Mouse (Mus musculus) bone marrow macrophage, adult 2 months (primary cell): ENCODE results near the gene Zic5. TPM values are rescaled to one million over a fixed set of nuclear protein-coding genes. Genes with fewer than 3 reads are reported as not detected.

Source experiments
- H3K27ac ChIP-seq: 2 replicates; pipeline ENCODE4 v1.5.1; 2012; ENCODE audit warnings: low read depth, low read length; ENCODE audit not compliant: insufficient read depth
- H3K4me1 ChIP-seq: 2 replicates; pipeline ENCODE4 v1.6.1; 2012; ENCODE audit warnings: low read length; ENCODE audit not compliant: control insufficient read depth, insufficient read depth
- H3K4me3 ChIP-seq: 2 replicates; pipeline ENCODE4 v1.5.1; 2012; ENCODE audit warnings: mild to moderate bottlenecking, low read length, moderate library complexity; ENCODE audit not compliant: insufficient read depth
- CTCF ChIP-seq: IDR thresholded peaks from 2 replicates; pipeline ENCODE4 v1.5.1; 2012; ENCODE audit warnings: low read depth, mild to moderate bottlenecking, low read length, moderate library complexity
- POLR2A ChIP-seq: IDR thresholded peaks from 2 replicates; pipeline ENCODE4 v1.6.1; 2012; ENCODE audit warnings: mild to moderate bottlenecking, low read depth, low read length, borderline replicate concordance
- polyA plus RNA-seq: library from polyadenylated mRNA; stranded (reverse); fragments of >200 nt; gene quantifications from 2 replicates; pipeline ENCODE4 v1.2.4, GENCODE M21; 2012; ENCODE audit not compliant: missing spikeins, insufficient read depth, insufficient read length

Gene Zic5
- polyA plus RNA-seq, 1 experiment = not detected

DNA sequence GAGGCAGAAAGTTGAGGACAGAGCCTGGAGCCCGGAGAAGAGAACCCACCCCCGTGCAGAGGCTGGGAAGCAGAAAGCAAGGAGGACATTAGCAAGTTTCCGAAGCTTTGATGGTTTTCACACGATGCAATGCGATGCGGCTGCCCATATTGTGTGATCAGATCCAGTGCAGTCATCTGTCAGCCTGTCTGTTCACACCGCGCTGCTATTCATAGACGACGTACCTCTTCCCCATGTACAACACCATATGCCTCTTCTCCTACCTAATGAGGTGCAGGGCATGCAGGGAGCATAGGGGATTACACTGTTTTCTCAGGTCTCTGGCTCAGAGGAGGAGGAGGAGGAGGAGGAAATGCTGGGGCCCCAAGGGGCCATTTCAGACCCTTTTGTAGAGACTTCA, 28.6 kb downstream of the Zic5 start:
- H3K27ac ChIP-seq = no peak overlapping the region
- H3K4me3 ChIP-seq = no peak overlapping the region
- H3K4me1 ChIP-seq = no peaks in the 10 kb centered on the region
- TF ChIP-seq POLR2A (no peak), CTCF (no peak)

DNA sequence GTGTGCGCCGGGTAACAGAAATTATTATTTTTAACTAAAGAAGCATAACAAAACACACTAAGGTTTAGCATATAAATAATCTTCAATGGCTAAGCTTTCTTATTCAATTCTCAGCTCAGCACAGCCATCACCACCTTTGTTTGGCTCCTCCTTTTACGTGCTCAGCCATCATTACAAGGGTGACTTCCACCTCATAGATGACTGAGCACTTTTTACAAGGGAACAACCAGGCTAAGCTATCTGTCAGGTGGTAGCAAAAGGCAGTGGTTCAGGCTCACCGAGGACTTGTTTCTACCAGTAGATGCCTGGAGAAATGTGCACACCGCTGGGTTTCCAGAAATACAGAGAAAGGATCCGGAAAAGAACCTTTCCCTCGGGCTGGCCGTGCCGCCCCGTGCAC, 31.4 kb downstream of the Zic5 start:
- Histone ChIP-seq H3K27ac (no peak overlapping the region), H3K4me3 (no peak overlapping the region)

DNA sequence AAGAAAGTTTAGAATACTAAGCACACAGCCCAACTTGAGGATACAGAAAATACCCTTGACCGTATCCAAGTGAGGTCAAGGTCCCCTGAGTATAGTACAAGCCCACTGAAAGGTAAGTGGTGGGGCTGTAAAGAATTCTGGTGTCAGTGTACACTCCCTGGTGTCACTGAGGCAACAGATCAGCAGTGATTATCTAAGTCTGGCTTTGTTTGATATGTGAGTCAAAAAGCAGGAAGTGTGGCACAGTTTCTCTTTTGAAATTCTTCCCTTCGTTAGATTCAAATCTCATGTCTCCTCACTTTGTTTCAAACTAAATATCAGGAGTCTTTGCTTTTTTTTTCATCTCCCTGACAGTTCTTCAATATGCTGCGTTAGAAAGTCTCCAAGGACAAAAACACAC, 32.9 kb downstream of the Zic5 start:
- TF ChIP-seq CTCF = no peak
- no peak for TF ChIP-seq POLR2A
- H3K27ac ChIP-seq = no peak overlapping the region
- no peak overlapping the region for H3K4me3 ChIP-seq
- H3K4me1 ChIP-seq = no peaks in the 10 kb centered on the region

More for the DNA sequence above, 31.4 kb downstream of the Zic5 start:
- no peaks in the 10 kb centered on the region for H3K4me1 ChIP-seq
- no peak for TF ChIP-seq CTCF
- TF ChIP-seq POLR2A = no peak

DNA sequence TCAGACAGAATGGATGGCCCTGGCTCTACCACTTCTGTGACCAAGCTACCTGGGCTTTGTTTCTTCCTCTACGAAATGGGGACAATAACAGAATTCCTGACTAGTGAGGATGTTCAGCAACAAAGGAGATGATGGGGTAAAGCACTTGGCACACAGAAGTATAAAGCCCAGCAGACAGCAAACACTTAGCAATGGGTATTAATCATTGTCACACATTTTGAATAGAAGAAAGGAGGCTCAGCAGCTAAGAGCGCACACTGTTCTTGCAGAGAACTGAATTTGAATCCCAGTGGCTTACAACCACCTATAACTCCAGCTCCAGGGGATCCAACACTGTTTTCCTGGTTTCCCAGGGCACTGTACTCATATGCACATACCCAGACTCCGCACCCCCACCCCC, 37.8 kb downstream of the Zic5 start:
- Histone ChIP-seq H3K4me1 (no peaks in the 10 kb centered on the region), H3K4me3 (no peak overlapping the region), H3K27ac (no peak overlapping the region)
- TF ChIP-seq CTCF (no peak), POLR2A (no peak)

DNA sequence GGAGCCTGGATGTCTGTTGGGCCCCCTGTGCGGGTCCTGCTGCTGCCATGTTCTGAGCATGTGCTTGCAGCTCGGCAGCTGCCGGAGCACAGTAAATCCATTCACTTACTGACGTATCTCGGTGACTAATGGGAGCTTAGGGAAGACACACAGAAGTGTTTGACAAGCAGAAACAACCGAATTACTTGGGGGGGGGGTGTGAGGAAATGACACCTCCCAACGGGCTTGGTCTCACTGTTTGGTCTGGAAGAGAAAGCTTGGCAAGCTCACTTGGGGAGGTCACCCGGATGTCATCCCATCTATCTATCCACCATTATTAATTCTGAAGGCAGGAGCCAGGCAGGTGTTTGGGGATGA, 38.3 kb downstream of the Zic5 start:
- Histone ChIP-seq H3K4me1 (no peaks in the 10 kb centered on the region), H3K4me3 (no peak overlapping the region), H3K27ac (no peak overlapping the region)
- TF ChIP-seq CTCF (no peak), POLR2A (no peak)

DNA sequence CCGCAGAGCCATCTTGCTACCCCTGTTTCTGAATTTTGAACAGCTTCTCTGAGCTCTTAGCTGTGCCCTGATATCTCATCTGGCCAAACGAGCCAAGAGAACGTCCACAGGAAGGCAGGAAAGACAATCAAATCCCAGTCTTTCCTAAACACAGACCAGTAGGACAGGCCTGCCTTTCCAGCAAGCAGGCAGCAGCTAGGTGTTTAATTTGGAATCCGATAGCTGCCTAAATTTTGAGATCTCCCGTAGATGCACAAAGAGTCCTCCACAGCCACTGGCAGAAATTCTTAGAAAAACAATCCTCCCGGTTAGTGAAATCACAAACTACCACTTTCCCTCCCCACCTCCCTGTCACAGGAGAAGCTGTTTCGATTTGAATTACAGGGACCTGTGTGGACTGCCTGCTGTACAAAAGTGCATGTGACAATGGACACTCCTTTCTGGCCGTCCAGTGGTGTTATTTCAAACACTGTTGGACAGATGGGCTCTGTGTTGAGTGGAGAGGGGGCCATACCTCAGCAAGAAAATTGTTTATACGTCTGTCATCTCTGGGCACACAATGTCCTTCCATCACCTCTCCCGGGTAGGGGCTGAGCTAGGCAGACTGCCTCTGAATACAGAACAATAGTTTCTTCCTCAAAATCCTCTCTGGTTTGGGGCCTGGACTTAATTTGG, 38.8 kb downstream of the Zic5 start:
- no peak overlapping the region for H3K4me3 ChIP-seq
- H3K27ac ChIP-seq = no peak overlapping the region
- no peak for TF ChIP-seq CTCF
- no peak for TF ChIP-seq POLR2A
- H3K4me1 ChIP-seq = no peaks in the 10 kb centered on the region

DNA sequence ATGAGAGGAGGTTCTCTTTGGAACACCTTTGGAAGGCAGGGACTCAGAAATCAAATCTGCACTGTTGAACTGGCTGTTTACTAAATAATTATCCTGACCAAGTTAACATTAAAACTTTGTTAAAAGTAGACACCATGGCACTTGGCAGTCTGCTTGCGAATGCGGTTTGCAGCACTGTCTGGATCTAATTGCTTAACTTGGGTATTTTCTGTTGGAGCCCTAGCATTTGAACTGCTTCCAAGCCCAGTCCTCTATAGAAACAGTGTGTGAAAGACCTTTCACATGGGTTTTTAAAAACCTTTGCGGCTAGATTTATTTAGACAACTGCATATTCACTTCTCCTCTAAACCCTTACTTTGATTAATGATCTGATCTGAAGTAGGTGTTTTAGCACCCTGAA, 41.0 kb downstream of the Zic5 start:
- H3K4me1 ChIP-seq = no peaks in the 10 kb centered on the region
- TF ChIP-seq POLR2A = no peak
- no peak overlapping the region for H3K4me3 ChIP-seq
- no peak overlapping the region for H3K27ac ChIP-seq

DNA sequence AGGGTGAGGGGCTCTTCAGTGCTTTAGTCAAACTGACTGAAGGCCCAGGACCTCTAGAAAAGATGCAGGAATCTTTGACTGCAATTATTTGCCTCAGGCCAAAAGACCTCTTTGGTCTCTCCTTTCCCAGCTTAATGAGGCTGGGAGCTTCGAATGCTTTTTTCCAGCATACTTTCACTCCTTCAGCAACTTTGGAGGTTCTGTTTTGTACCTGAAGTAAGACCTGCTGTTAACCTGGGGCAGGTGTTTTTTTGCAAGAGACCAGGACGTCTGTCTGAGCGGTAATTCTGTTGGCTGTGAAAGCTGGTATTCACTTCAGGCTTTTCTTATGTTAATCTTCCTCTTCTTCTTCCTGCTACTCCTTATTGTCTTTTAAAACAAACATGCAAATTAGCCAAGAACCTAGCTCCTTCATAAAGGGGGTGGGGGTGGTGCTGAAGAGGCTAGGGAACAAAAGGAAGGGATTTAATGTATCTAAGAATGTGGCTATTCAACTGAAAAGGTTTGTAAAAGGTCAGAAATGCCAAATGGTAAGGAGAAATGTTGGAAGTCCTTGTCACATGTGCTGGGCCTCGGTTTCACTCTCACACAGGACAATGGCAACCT, 49.2 kb downstream of the Zic5 start:
- TF ChIP-seq CTCF = no peak
- TF ChIP-seq POLR2A = no peak
- Histone ChIP-seq H3K4me3 (no peak overlapping the region), H3K27ac (no peak overlapping the region), H3K4me1 (no peaks in the 10 kb centered on the region)

DNA sequence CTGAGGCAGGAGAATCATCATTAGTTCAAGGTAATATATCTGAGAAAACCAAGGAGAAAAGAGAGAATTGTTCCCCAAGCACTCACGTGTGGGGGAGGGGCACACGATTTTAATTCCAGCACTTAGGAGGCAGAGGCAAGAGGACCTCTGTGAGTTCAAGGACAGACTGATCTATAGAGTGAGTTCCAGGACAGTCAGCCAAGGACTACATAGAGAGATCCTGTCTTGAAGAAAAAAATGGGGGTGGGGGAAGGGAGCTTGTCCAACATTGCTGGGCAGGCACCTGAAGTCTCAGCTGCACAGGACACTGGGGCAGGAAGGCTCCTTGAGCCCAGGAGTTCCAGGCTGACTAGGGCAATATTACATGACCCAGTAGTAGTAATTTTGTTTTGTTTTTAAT, 50.7 kb downstream of the Zic5 start:
- Histone ChIP-seq H3K4me3 (no peak overlapping the region), H3K27ac (no peak overlapping the region), H3K4me1 (no peaks in the 10 kb centered on the region)
- TF ChIP-seq POLR2A (no peak), CTCF (no peak)

DNA sequence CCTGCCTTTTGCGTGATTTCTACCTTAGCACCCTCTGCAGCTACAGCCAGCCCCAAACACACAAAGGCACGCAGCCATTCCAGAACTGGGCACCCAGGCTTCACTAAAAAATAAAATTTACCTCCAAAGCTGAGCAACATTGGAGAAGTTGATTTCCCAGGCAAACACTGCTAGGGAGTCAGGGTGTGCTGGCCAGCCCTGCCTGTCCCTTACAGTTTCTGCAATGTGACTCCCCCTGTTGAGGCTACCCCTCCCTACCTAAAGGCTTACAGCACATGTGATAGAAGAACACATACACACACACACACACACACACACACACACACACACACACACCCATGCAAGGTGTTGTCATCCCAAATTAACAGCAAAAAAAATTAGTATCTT, 51.9 kb downstream of the Zic5 start:
- no peak overlapping the region for H3K4me3 ChIP-seq
- no peak overlapping the region for H3K27ac ChIP-seq
- TF ChIP-seq POLR2A (no peak), CTCF (no peak)
- no peaks in the 10 kb centered on the region for H3K4me1 ChIP-seq
